Mouse (Mus musculus) R1 (cell line): ENCODE data around the gene Slc12a5.
A peak's percentile ranks its signal among the peaks of the same experiment; 100 is the strongest.

Source experiments
- DNase-seq: peaks from one replicate; pipeline ENCODE4 v3.0.0-alpha.2; 2018; ENCODE audit warnings: low read depth, low spot score

Slc12a5 gene

GRCm38 (mm10) chr2:164947506-164947905 is 13.1 kb upstream of the Slc12a5 start:
- DNase-seq = peak; percentile 19

GRCm38 (mm10) chr2:164947930-164948329 is 12.7 kb upstream of the Slc12a5 start:
- DNase-seq = no peak

DNA sequence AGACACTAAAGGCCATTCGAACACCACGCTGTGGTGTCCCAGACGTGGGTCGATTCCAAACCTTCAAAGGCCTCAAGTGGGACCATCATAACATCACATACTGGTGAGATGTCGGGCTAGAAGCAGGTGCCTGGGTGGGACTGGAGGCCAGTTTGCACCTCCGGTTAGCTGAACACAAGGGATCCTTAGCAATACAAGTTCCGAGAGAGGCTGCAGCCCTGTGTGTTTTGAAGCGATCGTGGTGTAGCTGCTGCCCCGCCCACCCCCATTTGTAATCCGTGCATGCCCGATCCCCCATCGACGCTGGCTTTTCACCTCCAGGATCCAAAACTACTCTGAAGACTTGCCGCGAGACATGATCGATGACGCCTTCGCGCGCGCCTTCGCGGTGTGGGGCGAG is 11.6 kb upstream of the Slc12a5 start:
- DNase-seq = peak; percentile 46

GRCm38 (mm10) chr2:164950501-164950900 is 10.1 kb upstream of the Slc12a5 start:
- DNase-seq = peak; percentile 78

DNA sequence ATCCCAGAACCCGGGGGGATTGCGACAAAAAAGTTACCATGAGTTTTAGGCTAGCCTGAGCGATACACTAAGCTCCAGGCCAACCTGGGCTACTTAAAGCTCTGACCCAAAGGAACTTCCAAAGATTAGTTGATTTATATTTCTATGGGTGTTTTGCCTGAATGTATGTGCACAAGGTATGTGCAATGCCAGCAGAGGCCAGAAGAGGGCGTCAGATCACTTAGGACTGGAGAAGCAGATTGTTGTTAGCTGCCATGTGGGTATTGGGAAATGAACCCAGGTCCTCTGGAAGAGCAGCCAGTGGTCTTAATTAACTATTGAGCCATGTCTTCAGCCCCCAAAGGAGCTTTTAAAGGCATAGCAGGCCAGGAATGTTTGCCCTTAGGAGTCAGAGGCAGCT is 8.9 kb upstream of the Slc12a5 start:
- peak; percentile 85 for DNase-seq

GRCm38 (mm10) chr2:164952448-164952847 is 8.2 kb upstream of the Slc12a5 start:
- DNase-seq = peak; percentile 62

GRCm38 (mm10) chr2:164953224-164953623 is 7.4 kb upstream of the Slc12a5 start:
- DNase-seq = peak; percentile 86

DNA sequence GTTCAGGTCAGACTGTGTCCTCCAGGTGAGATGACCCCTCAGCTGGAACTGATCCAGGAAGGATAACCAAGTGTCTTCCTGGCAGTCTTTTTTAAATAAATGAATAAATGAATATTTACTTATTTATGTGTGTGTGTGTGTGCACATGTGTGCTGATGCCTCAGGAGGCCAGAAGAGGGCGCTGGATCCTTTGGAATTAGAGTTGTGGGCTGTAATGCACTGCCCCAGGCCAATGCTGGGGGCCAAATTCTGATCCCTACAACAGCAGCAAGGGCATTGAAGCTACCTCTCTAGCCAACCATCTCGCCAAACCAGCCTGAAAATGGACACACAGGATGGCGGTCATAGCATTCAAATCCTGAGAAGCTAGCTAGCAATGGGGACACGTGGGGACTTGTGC is 4.9 kb upstream of the Slc12a5 start:
- DNase-seq = peak; percentile 64

GRCm38 (mm10) chr2:164956195-164956594 is 4.4 kb upstream of the Slc12a5 start:
- peak; percentile 74 for DNase-seq

- peak; percentile 97 for DNase-seq
Measured at GRCm38 (mm10) chr2:164957548-164958315, 2.9 kb upstream of the Slc12a5 start.

- DNase-seq = peak; percentile 66
Measured at GRCm38 (mm10) chr2:164961506-164962182, 1.0 kb downstream of the Slc12a5 start.

GRCm38 (mm10) chr2:164962183-164962580 is 1.6 kb downstream of the Slc12a5 start:
- no peak for DNase-seq

GRCm38 (mm10) chr2:164964242-164964894 is 3.8 kb downstream of the Slc12a5 start:
- DNase-seq = peak; percentile 48

DNA sequence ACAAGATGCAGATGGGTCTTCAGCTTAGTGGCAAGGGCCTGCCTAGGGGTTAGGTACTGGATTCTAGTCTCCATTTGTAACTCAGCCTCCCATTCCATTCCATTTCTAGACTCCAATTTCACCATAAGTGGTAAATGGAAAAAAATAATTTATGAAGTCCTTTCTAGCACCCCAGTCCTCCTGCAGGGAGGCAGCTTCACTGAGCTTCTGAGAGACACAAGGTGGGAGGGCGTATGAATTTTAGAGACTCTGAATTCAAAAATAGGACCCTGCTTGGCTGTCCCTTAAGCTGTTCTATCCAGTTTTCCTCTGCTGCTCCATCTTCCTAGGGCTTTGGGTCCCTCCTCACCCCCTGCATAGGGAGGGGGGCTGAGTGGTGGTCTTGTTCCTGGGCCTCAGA is 4.4 kb downstream of the Slc12a5 start:
- no peak for DNase-seq

DNA sequence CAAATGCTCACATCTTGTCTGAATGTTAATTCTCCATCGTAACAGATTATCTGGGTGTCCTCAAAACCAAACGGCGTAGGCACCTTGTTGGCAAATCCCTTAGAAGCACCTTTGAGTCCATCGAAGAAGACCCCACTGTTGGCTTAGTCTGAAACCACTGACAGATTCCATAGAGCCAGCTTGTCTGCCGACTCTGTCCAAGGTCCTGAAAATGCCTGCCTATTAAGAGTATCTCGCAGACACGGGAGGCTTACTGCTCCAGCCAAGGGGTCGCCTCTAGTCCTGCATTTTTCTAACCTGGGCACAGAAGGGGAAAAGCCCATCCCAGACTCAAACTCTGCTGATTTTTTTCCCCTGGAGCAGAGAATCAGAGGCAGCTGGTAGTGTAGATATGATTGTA is 5.8 kb downstream of the Slc12a5 start:
- peak; percentile 63 for DNase-seq

GRCm38 (mm10) chr2:164967193-164967592 is 6.6 kb downstream of the Slc12a5 start:
- DNase-seq = no peak

- DNase-seq = no peak
Measured at GRCm38 (mm10) chr2:164967761-164968440, 7.3 kb downstream of the Slc12a5 start.

DNA sequence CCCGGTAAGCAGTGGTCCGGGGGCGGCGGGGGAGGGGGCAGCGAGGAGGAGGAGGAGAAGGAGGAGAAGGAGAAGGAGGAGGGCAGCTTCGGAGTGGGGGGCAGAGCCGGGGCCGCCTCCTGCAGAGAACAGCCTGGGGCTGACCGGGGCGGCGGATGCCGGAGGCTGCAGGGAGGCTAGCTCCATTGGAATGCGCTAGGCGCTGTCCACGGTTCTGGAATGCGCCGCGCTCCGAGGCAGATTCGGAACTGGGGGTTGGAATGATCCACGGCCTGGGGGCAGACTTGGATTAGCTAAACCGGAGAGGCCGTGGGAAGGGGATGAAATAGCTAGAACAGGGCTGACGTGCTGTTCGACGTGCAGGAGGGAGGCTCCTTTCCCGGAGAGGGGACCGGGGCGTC is 7.8 kb downstream of the Slc12a5 start:
- peak; percentile 88 for DNase-seq

GRCm38 (mm10) chr2:164969348-164969781 is 8.8 kb downstream of the Slc12a5 start:
- no peak for DNase-seq

DNA sequence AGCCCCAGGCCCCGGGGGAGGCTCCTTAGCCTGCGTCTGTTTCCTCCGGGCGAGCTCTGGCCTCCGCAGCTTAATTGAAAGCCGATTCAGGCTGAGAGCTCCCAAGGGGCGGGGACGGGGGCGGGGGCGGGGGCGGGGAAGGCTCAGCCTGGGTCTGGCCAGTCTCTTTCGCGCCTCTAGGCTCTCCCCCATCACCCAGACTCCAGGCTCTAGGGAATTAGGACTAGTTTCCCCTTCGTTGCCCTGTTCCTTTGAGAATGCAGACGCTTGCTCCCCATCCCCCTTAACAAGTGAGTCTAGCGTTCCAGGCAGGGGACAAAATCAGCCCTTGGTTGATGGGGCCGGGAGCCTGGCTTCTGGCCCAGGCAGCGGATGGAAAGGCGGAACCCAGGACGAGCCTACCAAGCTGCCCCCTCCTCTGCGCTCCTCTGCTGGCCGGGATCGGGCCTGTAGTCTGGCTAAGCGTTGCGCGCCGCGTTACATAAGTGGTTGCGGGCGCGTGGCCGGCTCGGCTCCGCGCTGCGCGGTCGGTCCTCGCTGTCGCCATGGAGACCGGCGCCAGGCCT is 10.1 kb downstream of the Slc12a5 start:
- DNase-seq = peak; percentile 65

DNA sequence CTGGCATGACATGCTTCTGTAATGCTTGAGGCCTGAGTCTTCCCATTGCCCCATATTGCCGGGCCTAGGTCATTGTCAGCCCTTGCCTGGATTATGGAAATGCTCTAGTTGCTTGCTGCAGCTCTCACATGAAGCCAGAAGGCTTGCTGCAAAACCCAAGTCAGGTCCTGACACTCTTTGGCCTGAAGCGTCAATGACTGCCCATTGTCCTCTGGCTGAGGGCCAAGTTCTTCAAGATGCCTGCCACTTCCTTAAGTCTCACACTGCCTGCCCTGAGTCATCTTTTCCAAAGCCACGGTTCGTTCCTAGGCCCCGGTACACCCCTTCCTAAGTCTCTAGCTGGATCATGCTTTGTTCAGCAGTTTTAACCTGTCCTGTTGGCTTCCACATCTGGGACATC is 12.0 kb downstream of the Slc12a5 start:
- no peak for DNase-seq

DNA sequence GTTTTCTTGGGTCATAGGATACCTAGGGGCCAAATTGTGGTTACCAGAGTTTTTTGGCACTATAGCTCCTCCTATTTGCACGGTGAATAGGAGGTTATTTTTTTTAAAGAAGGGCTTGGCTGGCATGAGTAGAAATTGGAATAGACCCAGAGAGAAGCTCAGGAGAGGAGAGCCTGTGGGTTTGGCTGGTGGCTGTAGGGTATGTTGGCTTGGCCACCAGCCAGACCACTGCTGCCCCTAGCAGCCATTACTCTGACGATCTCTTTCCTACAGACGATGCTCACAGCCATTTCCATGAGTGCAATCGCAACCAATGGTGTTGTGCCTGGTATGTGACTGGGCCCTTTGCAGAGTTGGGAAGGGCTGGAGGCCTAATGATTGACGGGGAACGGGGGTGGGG is 15.0 kb downstream of the Slc12a5 start:
- DNase-seq = no peak
